Mouse (Mus musculus) intestine, embryonic 14.5 days (tissue): ENCODE results near the gene Tgm2. TPM values are rescaled to one million over a fixed set of nuclear protein-coding genes. Genes with fewer than 3 reads are reported as not detected.

Source experiments
- ATAC-seq: fragments of 200-750 bp; cut with Nextera tagmentation; replicated peaks from 2 replicates; pipeline ENCODE4 v1.8.0; 2017; ENCODE audit warnings: low read depth, moderate number of reproducible peaks, moderate TSS enrichment, moderate library complexity; ENCODE audit not compliant: low FRiP score, low TSS enrichment
- DNase-seq: peaks from one replicate; pipeline ENCODE4 v3.0.0-alpha.2; 2018; ENCODE audit warnings: low spot score
- H3K27ac ChIP-seq: fragments of 300-500 bp; sonication (generic); 2 replicates; pipeline ENCODE4 v1.5.1; 2014; ENCODE audit warnings: low read depth, mild to moderate bottlenecking, control low read depth
- H3K27me3 ChIP-seq: fragments of 300-500 bp; sonication (generic); replicated peaks from 2 replicates; pipeline ENCODE4 v1.6.1; 2014; ENCODE audit warnings: low read length, control low read depth; ENCODE audit not compliant: control insufficient read depth, insufficient read depth
- H3K36me3 ChIP-seq: fragments of 300-500 bp; sonication (generic); 2 replicates; pipeline ENCODE4 v1.6.1; 2014; ENCODE audit warnings: low read length, control low read depth; ENCODE audit not compliant: control insufficient read depth, insufficient read depth
- H3K4me1 ChIP-seq: fragments of 300-500 bp; sonication (generic); replicated peaks from 2 replicates; pipeline ENCODE4 v1.6.1; 2014; ENCODE audit warnings: low read length, control low read depth, mixed read lengths; ENCODE audit not compliant: control insufficient read depth, insufficient read depth
- H3K4me2 ChIP-seq: fragments of 300-500 bp; sonication (generic); 2 replicates; pipeline ENCODE4 v1.6.1; 2014; ENCODE audit warnings: low read length
- H3K4me3 ChIP-seq: fragments of 300-500 bp; sonication (generic); 2 replicates; pipeline ENCODE4 v1.5.1; 2014; ENCODE audit warnings: low read depth, low read length, control low read depth, mixed read lengths
- H3K9ac ChIP-seq: fragments of 300-500 bp; sonication (generic); 2 replicates; pipeline ENCODE4 v1.6.1; 2014; ENCODE audit warnings: mild to moderate bottlenecking, low read length
- H3K9me3 ChIP-seq: fragments of 300-500 bp; sonication (generic); 2 replicates; pipeline ENCODE4 v1.6.1; 2016; ENCODE audit warnings: low read length, control low read depth; ENCODE audit not compliant: control insufficient read depth
- WGBS: fragments of 180-500 bp; shearing (Covaris S2); extraction: QIAGEN DNeasy Blood & Tissue Kit; methylation state at CpG from one replicate; pipeline ENCODE4 v1.1.7; 2014; 5-methylcytosine and 5-hydroxymethylcytosine counted together
- polyA plus RNA-seq: library from polyadenylated mRNA; unstranded; fragments of >200 nt; fragmentation: Nextera tagmentation; extraction: Ambion mirVana; gene quantifications from 2 replicates; pipeline ENCODE4 v1.2.1, GENCODE M21; 2014

Gene Tgm2
- polyA plus RNA-seq: 54.4 and 59.7 TPM in 2 replicates

DNA sequence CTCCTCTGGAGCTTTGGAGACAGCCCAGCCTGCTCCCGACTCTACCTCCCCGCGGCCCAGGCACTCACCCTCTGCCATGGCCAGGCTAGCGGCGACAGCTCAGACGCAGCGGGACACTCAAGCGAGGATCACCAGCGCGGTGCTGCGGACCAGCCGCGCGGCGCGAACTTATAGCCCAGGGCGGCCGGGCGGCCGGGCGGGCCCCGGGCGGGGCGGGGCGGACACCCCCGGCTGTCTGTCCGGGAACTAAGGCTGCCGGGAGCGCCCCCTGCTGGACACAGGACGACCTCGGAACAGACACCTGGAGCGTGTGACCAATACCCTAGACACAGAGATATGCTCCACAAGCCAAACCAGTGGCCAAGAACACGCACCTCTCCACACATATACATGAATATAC lies at the start of gene Tgm2:
Gene Tgm2, minus strand, starts transcription at position 214 of the 400 bp plus-strand sequence.
- ATAC-seq: peak; percentile 78
- peak; percentile 94 for DNase-seq
- Histone ChIP-seq H3K9me3 (no peaks in the 10 kb centered on the region), H3K4me3 (peak within 1 kb of the TSS; percentile 47), H3K9ac (peak within 1 kb of the TSS; percentile 43), H3K27ac (no peak within 1 kb of the TSS), H3K4me2 (peak within 1 kb of the TSS; percentile 63), H3K36me3 (0 out of 2 replicates have a peak, but pooled peaks cover 3% of the 10 kb centered on the region), H3K27me3 (no peaks in the 10 kb centered on the region), H3K4me1 (peaks cover 29% of the 10 kb centered on the region)
- under 1% methylated on average over 33 of the region's 33 CpGs for WGBS

DNA sequence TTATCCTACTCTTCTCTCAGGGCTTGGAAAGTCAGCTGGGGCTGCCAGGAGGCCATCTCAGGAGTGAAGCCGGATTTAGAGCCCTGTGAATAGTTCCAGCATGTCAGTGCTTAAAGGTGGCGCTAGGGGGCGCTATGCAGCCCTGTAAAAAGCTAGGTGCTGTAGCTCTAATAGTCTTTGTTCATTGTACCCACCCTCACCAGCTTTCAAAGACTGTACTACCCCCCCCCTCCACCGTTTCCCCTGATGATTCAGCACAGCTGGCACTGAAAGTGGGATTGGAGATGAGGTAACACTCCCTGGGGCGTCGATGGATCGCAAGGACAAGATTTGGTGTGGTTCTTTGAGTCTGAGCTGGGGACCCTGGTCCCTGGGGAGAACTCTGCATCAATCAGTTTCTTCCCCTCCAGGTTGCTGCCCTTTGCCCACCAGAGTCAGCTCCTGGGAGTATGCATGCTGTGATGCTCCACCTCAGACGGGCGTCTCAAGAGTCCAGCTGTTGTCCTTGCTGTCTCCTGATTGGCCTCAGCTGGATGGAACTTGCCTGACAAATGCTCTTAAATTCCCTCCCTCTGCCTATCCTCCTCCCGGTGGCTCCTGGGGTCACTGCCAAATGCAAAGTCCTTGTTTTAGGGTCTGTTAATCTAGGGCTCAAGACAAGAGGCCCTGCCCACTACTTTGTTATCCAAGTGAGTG lies 48.9 kb upstream of the Tgm2 start:
- H3K9ac ChIP-seq: no peak overlapping the region
- no peak overlapping the region for H3K4me2 ChIP-seq
- peak; percentile 67 for DNase-seq
- ATAC-seq: 0 out of 2 replicates have a peak, but pooled peaks have one; percentile 40
- 24% methylated on average over 10 of the region's 10 CpGs for WGBS
- peaks cover 14% of the 10 kb centered on the region for H3K4me1 ChIP-seq
- H3K36me3 ChIP-seq: no peaks in the 10 kb centered on the region
- no peak overlapping the region for H3K27ac ChIP-seq
- H3K4me3 ChIP-seq: no peak overlapping the region
- H3K9me3 ChIP-seq: no peaks in the 10 kb centered on the region
- no peaks in the 10 kb centered on the region for H3K27me3 ChIP-seq

DNA sequence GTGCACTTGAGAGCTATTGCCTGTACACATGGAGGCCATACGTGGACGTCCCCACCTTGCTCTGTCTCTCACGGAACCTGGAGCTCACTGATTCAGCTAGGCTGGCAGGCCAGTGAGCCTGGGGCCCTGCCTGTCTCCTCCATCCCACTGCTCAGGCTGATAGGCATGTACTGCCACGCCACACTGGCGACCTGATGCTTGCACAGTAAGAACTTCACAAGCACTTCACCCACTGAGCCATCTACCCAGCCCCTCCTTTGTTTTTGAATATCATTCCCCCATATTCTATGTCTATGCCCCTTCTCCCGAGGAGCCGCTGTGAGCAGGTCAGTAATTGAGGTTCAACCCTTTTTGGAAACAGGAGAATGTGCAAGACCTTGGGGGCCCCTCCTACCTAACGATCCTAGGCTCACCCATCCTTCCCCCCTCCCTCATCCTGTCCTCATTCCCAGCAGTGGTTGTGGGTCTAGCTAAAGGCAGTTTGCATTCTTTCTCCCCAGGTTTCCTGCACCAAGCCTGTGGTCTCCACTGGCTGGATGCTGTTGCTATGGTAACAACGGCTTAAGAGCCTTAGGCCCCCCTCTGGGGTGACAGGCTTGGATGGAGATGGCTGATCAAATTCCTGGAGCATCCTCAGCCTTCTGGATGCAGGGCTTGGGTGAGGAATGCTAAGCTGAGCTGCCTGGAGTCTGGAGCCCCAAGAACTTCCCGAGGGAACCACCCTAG lies 47.5 kb upstream of the Tgm2 start:
- Histone ChIP-seq H3K36me3 (no peaks in the 10 kb centered on the region), H3K9ac (no peak overlapping the region), H3K4me1 (peaks cover 16% of the 10 kb centered on the region), H3K27ac (no peak overlapping the region), H3K27me3 (no peaks in the 10 kb centered on the region), H3K4me3 (no peak overlapping the region), H3K4me2 (no peak overlapping the region), H3K9me3 (no peaks in the 10 kb centered on the region)
- DNase-seq: no peak
- WGBS: 56% methylated on average over 10 of the region's 10 CpGs
- ATAC-seq: no peak

DNA sequence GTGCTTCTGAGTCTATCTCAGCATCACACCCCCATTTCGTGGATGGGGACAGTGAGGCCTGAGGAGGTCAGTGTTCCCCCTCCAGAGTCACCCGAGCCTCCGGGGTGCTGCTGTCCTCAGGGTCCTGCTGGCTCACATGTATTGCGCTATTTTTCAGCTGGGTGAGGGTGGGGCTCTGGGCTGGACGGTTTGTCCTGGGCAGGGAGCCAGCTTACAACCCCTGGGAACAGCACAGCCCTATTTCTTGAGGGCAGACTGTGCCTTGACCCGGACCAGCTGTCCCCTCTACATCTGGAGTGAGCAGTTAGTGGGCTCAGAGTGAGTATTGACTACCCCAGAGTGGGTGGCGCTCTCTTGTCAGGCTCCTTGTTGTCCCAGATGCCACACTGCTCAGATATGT lies 44.9 kb upstream of the Tgm2 start:
- H3K4me3 ChIP-seq: no peak overlapping the region
- no peak overlapping the region for H3K9ac ChIP-seq
- no peaks in the 10 kb centered on the region for H3K9me3 ChIP-seq
- H3K27ac ChIP-seq: no peak overlapping the region
- no peaks in the 10 kb centered on the region for H3K36me3 ChIP-seq
- 50% methylated on average over 7 of the region's 7 CpGs for WGBS
- no peak for DNase-seq
- no peaks in the 10 kb centered on the region for H3K27me3 ChIP-seq
- peaks cover 19% of the 10 kb centered on the region for H3K4me1 ChIP-seq
- 0 out of 2 replicates have a peak, but pooled peaks have one; percentile 9 for ATAC-seq
- no peak overlapping the region for H3K4me2 ChIP-seq

DNA sequence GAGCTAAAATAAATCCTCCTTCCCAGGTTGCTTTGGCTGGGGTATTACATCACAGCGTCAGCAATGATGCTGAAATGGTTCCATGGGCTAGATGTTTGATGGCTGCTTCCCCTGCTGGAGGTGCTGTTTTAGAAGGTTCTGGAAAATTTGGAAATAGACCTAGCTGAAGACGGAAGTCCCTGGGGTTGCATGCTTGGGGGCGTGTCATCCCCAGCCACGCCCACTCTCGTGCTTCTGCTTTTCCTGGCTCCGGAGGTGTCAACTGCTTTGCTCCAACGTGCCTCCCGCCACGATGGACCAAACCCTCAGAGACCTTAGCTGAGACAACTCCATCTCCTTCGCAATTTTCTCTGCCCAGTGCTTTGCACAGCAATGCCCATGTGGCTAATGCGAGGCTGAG lies 43.2 kb upstream of the Tgm2 start:
- Histone ChIP-seq H3K4me3 (no peak overlapping the region), H3K9me3 (no peaks in the 10 kb centered on the region), H3K4me1 (peaks cover 14% of the 10 kb centered on the region), H3K27ac (no peak overlapping the region), H3K9ac (no peak overlapping the region), H3K27me3 (no peaks in the 10 kb centered on the region), H3K36me3 (no peaks in the 10 kb centered on the region), H3K4me2 (no peak overlapping the region)
- 74% methylated on average over 11 of the region's 11 CpGs for WGBS
- no peak for ATAC-seq
- no peak for DNase-seq

DNA sequence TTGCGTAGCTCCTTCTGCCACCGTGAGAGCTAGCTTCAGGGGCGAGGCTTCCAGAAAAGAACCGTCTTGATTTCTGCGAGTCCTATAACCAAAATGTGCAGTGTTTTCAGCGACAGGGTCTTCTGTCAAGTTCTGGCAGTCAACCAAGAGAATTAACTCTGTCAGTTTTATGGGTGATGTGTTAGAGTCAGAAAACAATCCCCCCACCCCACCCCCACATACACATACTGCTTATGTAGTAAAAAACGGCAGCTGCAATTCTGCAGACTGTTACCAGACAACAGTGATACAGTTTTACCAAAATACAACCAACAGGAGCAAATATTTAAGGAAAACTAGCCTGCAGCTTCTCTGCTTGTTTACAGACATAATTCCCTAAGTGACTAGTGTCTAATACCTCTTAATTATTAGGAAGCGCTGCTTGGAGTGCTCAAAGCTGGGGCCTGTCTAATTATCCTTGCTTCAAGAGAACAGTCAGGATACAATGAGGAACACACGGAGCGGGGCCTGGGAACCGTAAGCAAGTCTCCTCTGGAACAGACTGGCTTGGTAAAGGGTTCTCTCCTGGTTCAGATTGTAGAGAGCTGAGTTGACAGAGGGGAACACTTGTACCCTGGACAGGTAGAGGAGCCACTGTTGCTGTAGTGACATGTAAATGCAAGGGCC lies 40.1 kb upstream of the Tgm2 start:
- Histone ChIP-seq H3K27me3 (no peaks in the 10 kb centered on the region), H3K9ac (no peak overlapping the region), H3K9me3 (no peaks in the 10 kb centered on the region), H3K4me2 (no peak overlapping the region), H3K36me3 (no peaks in the 10 kb centered on the region), H3K27ac (0 out of 2 replicates have a peak overlapping the region, but pooled peaks have one; percentile 43), H3K4me3 (no peak overlapping the region), H3K4me1 (peaks cover 13% of the 10 kb centered on the region)
- DNase-seq (no peak), ATAC-seq (no peak)
- WGBS: 51% methylated on average over 11 of the region's 11 CpGs

DNA sequence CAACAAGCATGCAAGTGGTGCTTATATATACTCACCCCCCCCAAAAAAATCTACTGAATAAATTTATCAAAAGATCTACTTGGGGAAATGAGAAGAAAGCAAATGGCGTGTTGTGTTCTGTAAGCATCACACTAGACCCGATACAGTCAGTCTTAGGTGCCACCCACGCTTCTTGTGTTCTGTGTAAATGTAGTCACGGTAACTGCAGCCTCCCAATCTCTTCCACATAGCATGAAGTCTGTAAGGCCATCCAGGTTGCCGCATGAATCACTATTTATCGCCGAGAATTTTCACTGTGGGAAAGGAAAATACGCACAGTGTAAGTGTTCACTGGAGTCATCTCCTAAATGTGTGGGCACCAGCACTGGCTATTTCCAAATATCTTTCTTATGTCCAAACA lies 37.0 kb upstream of the Tgm2 start:
- 82% methylated on average over 8 of the region's 8 CpGs for WGBS
- Histone ChIP-seq H3K36me3 (no peaks in the 10 kb centered on the region), H3K9ac (no peak overlapping the region), H3K9me3 (no peaks in the 10 kb centered on the region), H3K4me3 (no peak overlapping the region), H3K4me2 (no peak overlapping the region), H3K27me3 (no peaks in the 10 kb centered on the region), H3K4me1 (peaks cover 16% of the 10 kb centered on the region), H3K27ac (no peak overlapping the region)
- no peak for DNase-seq
- ATAC-seq: no peak

DNA sequence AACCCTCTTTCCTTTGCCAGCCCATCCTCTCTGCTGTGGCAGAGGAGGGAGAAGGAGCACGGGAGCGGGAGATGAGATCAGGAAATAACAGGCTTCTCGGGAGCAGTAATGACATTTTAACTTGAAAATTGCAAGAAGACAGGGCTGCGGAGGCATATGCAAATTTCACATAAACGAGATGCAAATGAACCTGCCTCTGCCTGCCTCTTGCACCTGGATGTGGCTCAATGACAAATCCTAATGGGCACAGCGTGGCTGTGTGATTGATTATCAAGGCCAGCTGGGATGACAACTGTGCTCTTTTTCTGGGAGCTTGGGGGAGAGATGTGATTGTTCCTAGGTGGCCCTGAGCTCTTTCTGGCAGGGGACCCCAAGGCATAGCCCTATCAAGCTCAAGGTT lies 35.7 kb upstream of the Tgm2 start:
- H3K4me2 ChIP-seq: no peak overlapping the region
- ATAC-seq (no peak), DNase-seq (no peak)
- H3K4me1 ChIP-seq: peaks cover 14% of the 10 kb centered on the region
- H3K27me3 ChIP-seq: no peaks in the 10 kb centered on the region
- no peak overlapping the region for H3K27ac ChIP-seq
- no peak overlapping the region for H3K4me3 ChIP-seq
- H3K9ac ChIP-seq: no peak overlapping the region
- H3K36me3 ChIP-seq: no peaks in the 10 kb centered on the region
- 62% methylated on average over 6 of the region's 6 CpGs for WGBS
- H3K9me3 ChIP-seq: no peaks in the 10 kb centered on the region
